Mouse (Mus musculus): ENCODE results near the gene Gins1.

GRCm38 (mm10) chr2:150884075-150884778 lies 21.0 kb upstream of the Gins1 start:
- no peak for TF ChIP-seq CTCF (IDR thresholded peaks at IDR 0.05; ENCODE audit: insufficient read depth, low read length)
- TF ChIP-seq POLR2A (IDR thresholded peaks at IDR 0.05; ENCODE audit: borderline replicate concordance, extremely low read depth, low read depth, low read length), result no peak
